Mouse (Mus musculus) frontal cortex, postnatal 36 days (tissue): ENCODE data around the gene Eif4e3.

Experiments used
- DNase-seq, 2 experiments: peaks; one replicate each; pipeline ENCODE4 v3.0.0; 2022; ENCODE audit warnings: low spot score in 2 of 2

Eif4e3 gene

DNA sequence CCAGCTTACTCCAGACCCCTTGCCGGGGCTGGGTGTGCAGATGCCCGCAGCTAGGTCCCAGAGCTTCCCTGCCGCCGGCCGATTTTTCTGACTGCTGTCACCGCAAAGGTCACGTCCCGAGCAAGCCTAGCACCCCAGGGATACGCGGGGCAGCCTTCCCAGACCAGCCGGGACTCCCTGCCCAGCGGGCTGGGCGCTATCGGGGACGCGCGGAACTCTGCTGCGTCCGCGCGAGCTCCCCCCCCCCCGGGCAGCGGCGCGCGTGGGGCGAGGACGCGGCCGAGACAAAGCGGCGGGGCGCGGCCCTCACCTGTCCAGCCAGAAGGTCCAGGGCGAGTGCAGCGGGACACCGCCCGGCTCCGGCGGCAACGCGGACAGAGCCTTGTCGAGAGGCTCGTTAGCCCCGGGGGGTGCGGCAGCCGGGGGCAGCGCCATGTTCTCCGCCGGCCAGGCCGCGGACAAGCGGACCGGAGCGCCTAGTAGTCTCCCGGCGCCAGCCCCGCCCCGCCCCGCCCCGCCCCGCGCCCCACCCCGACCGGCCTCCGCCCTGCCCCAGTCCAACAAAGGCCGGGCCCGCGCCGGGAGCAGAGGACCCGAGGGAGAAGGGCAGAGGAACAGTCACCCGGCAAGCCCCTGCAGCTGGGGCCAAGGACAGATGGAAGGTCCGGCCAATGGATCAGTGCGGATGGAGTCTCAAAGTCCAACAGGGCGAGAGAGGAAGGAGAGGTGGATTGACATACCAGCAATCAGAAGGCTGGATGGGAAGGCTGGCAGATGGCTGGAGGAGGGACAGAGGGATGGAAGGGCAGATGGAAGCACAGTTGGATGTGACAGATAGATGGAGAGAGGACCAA lies at the start of gene Eif4e3, which contains the start of gene Gm20696:
Eif4e3 (minus strand) TSS at position 454 of the 854 bp plus-strand sequence.
Gm20696 (minus strand) TSS at position 480 of the 854 bp plus-strand sequence.
- DNase-seq, result no peak

GRCm38 (mm10) chr6:99715913-99716312 lies 49.3 kb upstream of the Eif4e3 start:
- no peak for DNase-seq

- no peak for DNase-seq
Observed at GRCm38 (mm10) chr6:99715191-99715590, 48.6 kb upstream of the Eif4e3 start.

- no peak for DNase-seq
Observed at GRCm38 (mm10) chr6:99713256-99713655, 46.7 kb upstream of the Eif4e3 start.

DNA sequence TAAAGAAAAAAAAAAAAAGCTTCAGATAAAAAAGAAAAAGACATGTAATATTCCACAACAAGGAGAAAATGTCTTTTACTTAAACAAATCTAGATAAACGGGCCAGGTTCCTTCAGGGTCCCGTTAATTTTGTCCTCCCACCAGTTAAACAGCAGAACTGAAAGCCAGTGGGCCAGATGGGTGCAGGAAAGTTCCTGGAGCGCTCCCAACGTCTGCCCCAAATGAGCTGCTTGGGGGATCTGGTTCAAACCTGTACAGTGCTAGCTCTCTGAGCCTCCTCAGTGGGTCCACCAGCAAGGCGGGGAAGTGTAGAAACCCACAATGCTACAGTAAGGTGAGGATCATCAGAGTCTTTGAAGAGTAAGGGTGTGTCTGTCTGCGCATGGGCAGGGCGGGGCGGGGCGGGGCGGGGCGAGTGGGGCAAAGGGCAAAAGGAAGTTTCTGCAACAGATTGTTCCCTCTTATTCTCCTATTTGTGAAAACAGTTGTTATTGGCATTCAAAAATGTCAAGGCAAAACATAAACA lies 45.1 kb upstream of the Eif4e3 start:
- no peak for DNase-seq

DNA sequence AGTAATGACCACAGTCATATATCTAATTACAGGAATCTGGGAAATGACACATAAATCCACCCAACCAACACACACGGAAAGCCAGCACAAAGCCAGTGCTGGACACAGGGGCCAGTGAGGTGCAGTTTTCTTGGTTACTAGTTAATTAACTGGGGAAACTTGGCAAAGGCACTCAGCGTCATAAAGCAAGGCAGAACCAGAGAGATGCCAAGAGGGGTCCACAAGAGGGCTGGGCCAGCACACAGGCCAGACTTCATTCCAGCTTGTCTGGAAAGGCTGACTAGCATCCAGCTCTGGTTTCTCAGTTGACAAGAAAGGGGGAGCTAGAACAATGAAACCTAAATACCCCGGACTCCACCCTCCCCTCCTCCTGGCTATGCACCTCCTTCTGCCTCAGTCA lies 33.9 kb upstream of the Eif4e3 start:
- DNase-seq, result no peak

DNA sequence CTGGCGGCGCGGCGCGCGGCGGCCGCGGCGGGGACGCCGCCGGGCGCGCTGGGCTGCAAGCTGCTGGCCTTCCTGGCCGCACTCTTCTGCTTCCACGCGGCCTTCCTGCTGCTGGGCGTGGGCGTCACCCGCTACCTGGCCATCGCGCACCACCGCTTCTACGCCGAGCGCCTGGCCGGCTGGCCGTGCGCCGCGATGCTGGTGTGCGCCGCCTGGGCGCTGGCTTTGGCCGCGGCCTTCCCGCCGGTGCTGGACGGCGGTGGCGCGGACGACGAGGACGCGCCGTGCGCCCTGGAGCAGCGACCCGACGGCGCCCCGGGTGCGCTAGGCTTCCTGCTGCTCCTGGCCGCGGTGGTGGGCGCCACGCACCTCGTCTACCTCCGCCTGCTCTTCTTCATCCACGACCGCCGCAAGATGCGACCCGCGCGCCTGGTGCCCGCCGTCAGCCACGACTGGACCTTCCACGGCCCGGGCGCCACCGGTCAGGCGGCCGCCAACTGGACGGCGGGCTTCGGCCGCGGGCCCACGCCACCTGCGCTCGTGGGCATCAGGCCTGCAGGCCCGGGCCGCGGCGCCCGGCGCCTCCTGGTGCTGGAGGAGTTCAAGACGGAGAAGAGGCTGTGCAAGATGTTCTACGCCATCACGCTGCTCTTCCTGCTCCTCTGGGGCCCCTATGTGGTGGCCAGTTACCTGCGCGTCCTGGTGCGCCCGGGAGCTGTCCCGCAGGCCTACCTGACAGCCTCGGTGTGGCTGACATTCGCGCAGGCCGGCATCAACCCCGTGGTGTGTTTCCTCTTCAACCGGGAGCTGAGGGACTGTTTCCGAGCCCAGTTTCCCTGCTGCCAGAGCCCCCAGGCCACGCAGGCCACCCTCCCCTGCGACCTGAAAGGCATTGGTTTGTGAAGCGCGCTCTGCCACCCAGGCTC lies 26.6 kb upstream of the Eif4e3 start:
- no peak for DNase-seq

GRCm38 (mm10) chr6:99692206-99692915 lies 25.8 kb upstream of the Eif4e3 start, which contains the start of gene Gpr27:
Gene Gpr27, plus strand, starts transcription at chr6:99692679.
- peak; percentile 47 to 53 for DNase-seq

DNA sequence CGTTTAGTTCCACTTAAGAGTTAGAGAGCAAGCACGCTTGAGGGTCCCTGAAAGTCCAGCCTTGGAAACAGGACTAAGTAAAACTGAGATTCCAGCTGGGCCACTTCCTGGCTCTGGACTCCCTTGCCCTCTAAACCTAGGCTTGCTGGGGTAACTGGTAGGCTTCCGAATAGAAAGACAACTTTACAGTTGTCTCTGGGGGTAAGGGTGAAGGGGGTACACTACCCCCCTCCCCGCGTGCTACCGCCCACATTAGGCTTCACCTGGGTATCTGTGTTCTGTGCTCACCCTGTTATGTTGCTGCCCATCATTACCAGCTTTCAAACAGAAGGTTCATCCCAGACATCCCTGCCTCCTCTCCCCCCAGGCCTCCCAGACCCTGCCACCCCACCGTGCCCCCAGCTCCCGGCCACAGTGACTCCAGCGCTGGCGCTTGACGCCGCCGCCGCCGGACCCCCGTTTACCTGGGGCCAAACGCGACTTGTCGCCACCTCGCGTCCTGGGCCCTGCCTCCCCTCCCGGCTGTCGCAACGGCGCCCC lies 25.2 kb upstream of the Eif4e3 start:
- DNase-seq, result no peak

- DNase-seq, result no peak
Observed at GRCm38 (mm10) chr6:99688513-99688912, 21.9 kb upstream of the Eif4e3 start.

GRCm38 (mm10) chr6:99684899-99685298 lies 18.3 kb upstream of the Eif4e3 start:
- DNase-seq, result no peak

- no peak for DNase-seq
Observed at GRCm38 (mm10) chr6:99683974-99684373, 17.4 kb upstream of the Eif4e3 start.

- DNase-seq, result no peak
Observed at GRCm38 (mm10) chr6:99678108-99678507, 11.5 kb upstream of the Eif4e3 start.

- DNase-seq, result no peak
Observed at GRCm38 (mm10) chr6:99677325-99677724, 10.8 kb upstream of the Eif4e3 start.

- no peak for DNase-seq
Observed at GRCm38 (mm10) chr6:99674482-99674881, 7.9 kb upstream of the Eif4e3 start.

- DNase-seq, result no peak
Observed at GRCm38 (mm10) chr6:99671768-99672167, 5.2 kb upstream of the Eif4e3 start.

DNA sequence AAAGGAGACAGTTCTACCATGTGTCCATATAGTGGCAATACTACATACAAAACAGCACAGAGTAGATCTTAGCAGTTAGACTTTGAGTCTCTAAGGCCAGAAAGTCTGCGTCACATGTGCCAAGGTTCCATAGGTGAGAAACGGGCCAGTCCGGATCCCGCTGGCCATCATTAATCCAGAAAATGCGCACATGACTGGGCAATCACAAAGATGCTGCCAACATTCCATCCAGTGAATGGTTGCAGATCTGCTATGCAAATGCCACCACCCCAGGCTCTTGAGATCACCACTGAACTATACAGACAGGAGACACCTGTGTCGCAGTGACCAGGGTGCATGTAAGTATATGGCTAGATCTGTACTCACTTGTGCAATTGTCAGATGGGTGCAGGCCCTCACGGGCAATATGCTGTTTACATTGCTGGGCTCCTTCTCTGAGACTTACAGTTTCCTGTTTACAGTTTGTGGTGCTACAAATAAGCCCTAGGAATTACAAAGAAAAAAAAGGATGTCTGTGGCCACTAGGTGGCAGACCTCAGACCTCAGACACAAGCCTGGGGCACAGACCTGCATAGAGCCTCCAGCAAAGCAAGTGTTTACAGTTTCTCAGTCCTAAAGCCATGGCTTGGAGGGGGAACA lies 4.0 kb upstream of the Eif4e3 start:
- DNase-seq, result peak in 1 of 2 experiments; percentile 70

- DNase-seq, result peak; percentile 74 to 83
Observed at GRCm38 (mm10) chr6:99669481-99670325, 3.1 kb upstream of the Eif4e3 start.

GRCm38 (mm10) chr6:99667290-99667689 lies 719 bp upstream of the Eif4e3 start:
- no peak for DNase-seq
